Mouse (Mus musculus): ENCODE measurements around the gene AU021092. TPM values are rescaled to one million over a fixed set of nuclear protein-coding genes. Genes with fewer than 3 reads are reported as not detected.

The AU021092 gene
- polyA plus RNA-seq, 1 experiment = 42.5 TPM

DNA sequence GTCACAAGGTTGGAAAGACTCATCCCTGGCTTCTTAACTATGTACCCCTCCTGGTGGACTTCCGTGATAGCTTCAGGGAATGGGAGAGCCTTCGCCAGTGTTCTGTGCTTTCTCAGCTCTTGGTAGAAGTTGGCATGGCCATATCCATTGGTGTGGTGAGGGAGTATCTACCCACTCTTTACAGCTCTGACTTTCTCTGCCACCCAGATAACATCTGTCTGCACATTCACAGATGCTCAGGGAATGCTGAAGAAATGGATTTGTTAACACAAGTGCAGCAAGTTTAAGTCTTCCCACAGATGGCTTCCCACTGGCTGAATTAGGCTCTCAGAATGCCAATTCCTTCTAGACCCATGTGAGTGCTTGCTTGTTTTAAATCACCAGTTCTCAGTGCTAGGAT, 8.0 kb downstream of the AU021092 start:
- Histone ChIP-seq H3K36me3 (ENCODE audit: control insufficient read depth, insufficient read depth, low read length) (no peaks in the 10 kb centered on the region), H3K27me3 (replicated peaks; ENCODE audit: control insufficient read depth, insufficient read depth, low read length) (no peaks in the 10 kb centered on the region), H3K27ac (ENCODE audit: insufficient read depth, low read depth, low read length) (no peak overlapping the region), H3K4me1 (ENCODE audit: control insufficient read depth, insufficient read depth, low read length) (0 out of 2 replicates have a peak, but pooled peaks cover 2% of the 10 kb centered on the region), H3K4me3 (ENCODE audit: insufficient read depth, low read depth, low read length) (no peak overlapping the region)
- TF ChIP-seq CTCF (conservative IDR thresholded peaks at IDR 0.05; ENCODE audit: insufficient read depth, insufficient read length, low read depth, low read length) (no peak), POLR2A (IDR thresholded peaks at IDR 0.05; ENCODE audit: low read depth, low read length) (no peak)
- DNase-seq = no peak
- WGBS = 89% methylated on average over 2 of the region's 2 CpGs

DNA sequence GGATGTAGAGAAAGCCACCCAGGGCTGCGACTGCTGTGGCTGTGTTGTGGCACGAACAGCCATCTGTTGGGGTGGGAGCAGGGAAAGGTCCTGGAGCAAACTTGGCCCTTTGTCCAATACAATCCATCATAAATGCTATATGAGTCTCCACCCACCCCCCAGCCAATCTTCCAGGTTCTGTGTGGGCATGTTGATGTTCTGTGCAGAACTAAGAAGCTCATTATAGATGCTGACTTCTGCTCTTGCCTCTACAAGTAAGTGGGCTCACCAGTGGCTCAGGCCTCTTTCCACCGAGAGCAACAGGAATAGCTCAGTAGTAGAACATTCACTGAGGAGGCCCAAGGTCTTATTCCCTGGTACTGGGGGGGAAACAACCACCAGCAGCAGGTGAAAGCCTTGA, 9.9 kb downstream of the AU021092 start:
- no peaks in the 10 kb centered on the region for H3K4me1 ChIP-seq (ENCODE audit: control insufficient read depth, insufficient read depth, low read length)
- no peaks in the 10 kb centered on the region for H3K36me3 ChIP-seq (ENCODE audit: control insufficient read depth, insufficient read depth, low read length)
- WGBS = 86% methylated on average over 3 of the region's 3 CpGs
- no peak for DNase-seq
- H3K4me3 ChIP-seq (ENCODE audit: insufficient read depth, low read depth, low read length) = no peak overlapping the region
- TF ChIP-seq CTCF (conservative IDR thresholded peaks at IDR 0.05; ENCODE audit: insufficient read depth, insufficient read length, low read depth, low read length) (no peak), POLR2A (IDR thresholded peaks at IDR 0.05; ENCODE audit: low read depth, low read length) (no peak)
- no peak overlapping the region for H3K27ac ChIP-seq (ENCODE audit: insufficient read depth, low read depth, low read length)
- no peaks in the 10 kb centered on the region for H3K27me3 ChIP-seq (replicated peaks; ENCODE audit: control insufficient read depth, insufficient read depth, low read length)

DNA sequence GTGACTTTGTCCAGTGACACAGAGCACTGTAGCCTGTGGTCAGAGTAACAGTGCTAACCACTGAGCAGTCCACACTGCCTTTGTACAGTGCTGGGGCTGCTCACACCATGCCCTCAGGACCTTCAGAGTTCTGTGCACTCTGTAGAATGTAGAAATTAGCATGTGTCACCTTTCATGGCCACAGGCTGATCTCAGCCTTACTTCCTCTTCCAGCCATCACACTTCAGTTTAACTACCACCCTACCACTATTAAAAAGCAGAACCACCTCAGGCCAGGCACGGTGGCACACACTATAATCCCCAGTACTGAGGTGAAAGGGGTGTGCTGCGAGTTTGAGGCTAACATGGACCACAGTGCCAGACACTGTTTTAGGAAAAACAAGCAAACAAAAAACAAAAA, 11.7 kb downstream of the AU021092 start:
- Histone ChIP-seq H3K27me3 (replicated peaks; ENCODE audit: control insufficient read depth, insufficient read depth, low read length) (no peaks in the 10 kb centered on the region), H3K4me3 (ENCODE audit: insufficient read depth, low read depth, low read length) (no peak overlapping the region), H3K27ac (ENCODE audit: insufficient read depth, low read depth, low read length) (no peak overlapping the region), H3K4me1 (ENCODE audit: control insufficient read depth, insufficient read depth, low read length) (no peaks in the 10 kb centered on the region), H3K36me3 (ENCODE audit: control insufficient read depth, insufficient read depth, low read length) (no peaks in the 10 kb centered on the region)
- 66% methylated on average over 2 of the region's 2 CpGs for WGBS
- TF ChIP-seq POLR2A (IDR thresholded peaks at IDR 0.05; ENCODE audit: low read depth, low read length) (no peak), CTCF (conservative IDR thresholded peaks at IDR 0.05; ENCODE audit: insufficient read depth, insufficient read length, low read depth, low read length) (no peak)
- no peak for DNase-seq

DNA sequence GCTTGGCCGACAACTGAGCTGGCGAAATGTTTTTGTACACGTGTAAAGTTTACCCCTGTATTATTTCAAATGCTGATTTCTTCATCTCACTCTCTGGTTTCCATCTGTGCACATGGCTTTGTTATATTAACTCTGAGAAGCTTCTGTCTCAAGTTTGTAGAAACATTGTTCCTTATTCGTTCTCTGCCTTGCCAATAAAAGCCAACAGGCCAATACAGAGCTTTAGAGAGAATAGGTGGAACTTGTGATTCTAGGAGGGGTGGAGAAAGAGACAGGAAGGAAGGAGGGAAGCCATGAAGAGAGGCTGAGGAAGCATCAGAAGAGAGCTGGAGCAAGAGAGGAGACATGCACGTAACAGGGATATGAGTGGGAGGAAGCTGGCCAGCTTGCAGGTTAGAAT, 16.0 kb downstream of the AU021092 start:
- Histone ChIP-seq H3K36me3 (ENCODE audit: control insufficient read depth, insufficient read depth, low read length) (no peaks in the 10 kb centered on the region), H3K27ac (ENCODE audit: insufficient read depth, low read depth, low read length) (no peak overlapping the region), H3K27me3 (replicated peaks; ENCODE audit: control insufficient read depth, insufficient read depth, low read length) (no peaks in the 10 kb centered on the region), H3K4me1 (ENCODE audit: control insufficient read depth, insufficient read depth, low read length) (no peaks in the 10 kb centered on the region), H3K4me3 (ENCODE audit: insufficient read depth, low read depth, low read length) (no peak overlapping the region)
- TF ChIP-seq POLR2A (IDR thresholded peaks at IDR 0.05; ENCODE audit: low read depth, low read length) (no peak), CTCF (conservative IDR thresholded peaks at IDR 0.05; ENCODE audit: insufficient read depth, insufficient read length, low read depth, low read length) (no peak)
- DNase-seq = no peak
- WGBS = 74% methylated on average over 5 of the region's 5 CpGs

DNA sequence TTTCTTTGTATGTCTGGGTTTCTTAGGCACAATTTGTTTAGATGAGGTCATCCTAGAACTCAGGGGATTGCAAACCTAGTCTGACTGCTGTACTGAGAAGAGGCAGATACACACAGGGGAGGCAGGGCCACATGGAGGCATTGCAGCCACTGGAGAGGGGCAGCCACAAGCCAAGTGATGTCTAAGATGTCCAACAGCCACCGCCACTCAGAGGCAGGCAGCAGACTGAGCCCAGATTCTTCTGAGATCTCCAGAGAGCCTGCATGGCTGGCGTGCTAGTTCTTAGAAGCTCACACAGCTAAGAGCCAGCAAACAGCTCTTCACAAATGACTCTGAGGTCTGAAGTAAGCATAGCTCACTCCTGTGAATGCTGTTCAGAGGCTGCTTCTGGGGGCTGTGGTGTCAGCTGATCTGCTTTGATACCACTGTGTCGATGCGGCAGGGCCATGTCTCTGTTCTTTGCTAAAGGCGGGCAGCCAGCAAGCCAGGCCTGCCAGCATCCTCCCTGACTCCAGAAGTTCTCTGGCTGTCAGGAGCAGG, 16.6 kb downstream of the AU021092 start:
- 96% methylated on average over 5 of the region's 5 CpGs for WGBS
- H3K36me3 ChIP-seq (ENCODE audit: control insufficient read depth, insufficient read depth, low read length) = peaks cover under 1% of the 10 kb centered on the region; the same call in 1 of the 2 replicates
- no peaks in the 10 kb centered on the region for H3K4me1 ChIP-seq (ENCODE audit: control insufficient read depth, insufficient read depth, low read length)
- no peaks in the 10 kb centered on the region for H3K27me3 ChIP-seq (replicated peaks; ENCODE audit: control insufficient read depth, insufficient read depth, low read length)
- no peak for DNase-seq
- H3K4me3 ChIP-seq (ENCODE audit: insufficient read depth, low read depth, low read length) = no peak overlapping the region
- no peak overlapping the region for H3K27ac ChIP-seq (ENCODE audit: insufficient read depth, low read depth, low read length)
- TF ChIP-seq POLR2A (IDR thresholded peaks at IDR 0.05; ENCODE audit: low read depth, low read length) = no peak
- no peak for TF ChIP-seq CTCF (conservative IDR thresholded peaks at IDR 0.05; ENCODE audit: insufficient read depth, insufficient read length, low read depth, low read length)

DNA sequence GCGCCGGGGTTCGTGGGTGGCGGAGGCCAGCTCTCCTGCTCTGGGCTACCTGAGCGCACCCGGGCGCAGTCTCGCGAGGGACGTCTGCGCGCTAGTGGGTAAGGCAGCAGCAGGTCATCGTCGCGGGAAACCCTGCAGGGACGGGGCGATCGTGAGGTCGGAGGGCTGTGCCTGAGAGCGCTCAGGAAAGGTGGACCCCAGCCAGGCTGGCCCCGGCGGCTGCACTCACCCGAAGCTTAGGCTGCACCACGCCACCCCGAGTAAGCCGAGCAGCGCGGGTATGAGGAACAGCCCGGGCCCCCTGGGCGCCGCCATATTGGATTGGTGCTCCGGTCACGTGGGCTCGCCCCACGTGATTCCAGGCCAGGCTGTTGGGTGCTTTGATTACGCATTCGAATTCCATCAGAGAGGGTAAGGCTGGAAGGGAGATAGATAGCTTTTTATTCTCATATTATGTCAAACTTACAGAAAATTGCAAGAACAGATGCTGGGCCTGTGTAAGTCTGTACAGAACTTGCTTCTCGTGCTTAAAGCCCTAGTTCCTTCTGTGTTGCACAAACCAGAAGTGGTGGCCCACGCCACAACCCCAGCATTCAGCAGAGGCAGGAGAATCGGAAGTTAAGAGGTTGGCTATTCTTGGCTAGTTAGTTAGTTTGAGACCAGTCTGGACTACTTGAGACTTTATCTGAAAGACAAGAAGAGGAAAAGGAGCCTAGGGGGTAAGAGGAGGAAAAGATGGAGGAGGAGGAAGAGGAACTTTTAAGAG, 18.2 kb downstream of the AU021092 start, which contains the start of gene Nagpa:
TSS of gene Nagpa (minus strand) at position 345 of the 766 bp plus-strand sequence.
- H3K27me3 ChIP-seq (replicated peaks; ENCODE audit: control insufficient read depth, insufficient read depth, low read length) = no peaks in the 10 kb centered on the region
- TF ChIP-seq POLR2A (IDR thresholded peaks at IDR 0.05; ENCODE audit: low read depth, low read length) = peak; percentile 26
- no peak for TF ChIP-seq CTCF (conservative IDR thresholded peaks at IDR 0.05; ENCODE audit: insufficient read depth, insufficient read length, low read depth, low read length)
- H3K27ac ChIP-seq (ENCODE audit: insufficient read depth, low read depth, low read length) = peak within 1 kb of the TSS; percentile 12; the same call in 1 of the 2 replicates
- peak within 1 kb of the TSS; percentile 82 for H3K4me3 ChIP-seq (ENCODE audit: insufficient read depth, low read depth, low read length)
- DNase-seq = peak; percentile 90
- WGBS = 3% methylated on average over 40 of the region's 40 CpGs
- peaks cover 1% of the 10 kb centered on the region; the same call in 1 of the 2 replicates for H3K36me3 ChIP-seq (ENCODE audit: control insufficient read depth, insufficient read depth, low read length)
- no peaks in the 10 kb centered on the region for H3K4me1 ChIP-seq (ENCODE audit: control insufficient read depth, insufficient read depth, low read length)

DNA sequence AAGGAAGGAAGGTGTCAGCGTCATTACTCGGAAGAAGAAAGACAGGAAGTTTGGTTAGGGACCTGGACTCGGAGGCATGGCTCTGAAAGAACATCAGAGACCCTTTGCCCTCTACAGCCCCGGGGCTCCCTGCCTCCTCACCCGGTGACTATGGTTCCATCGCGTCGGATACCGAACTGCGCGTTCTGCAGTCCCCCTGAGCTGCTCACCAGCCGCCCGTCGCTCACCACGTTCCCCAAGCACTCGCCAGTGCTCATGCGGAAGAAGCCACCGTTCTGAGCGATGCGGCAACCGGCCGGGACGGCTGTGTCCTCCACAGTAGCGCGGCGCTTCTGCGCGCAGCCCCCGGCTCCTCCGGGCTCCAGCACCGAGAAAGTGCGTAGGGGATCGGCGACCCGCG, 18.9 kb downstream of the AU021092 start:
- TF ChIP-seq CTCF (conservative IDR thresholded peaks at IDR 0.05; ENCODE audit: insufficient read depth, insufficient read length, low read depth, low read length) (no peak), POLR2A (IDR thresholded peaks at IDR 0.05; ENCODE audit: low read depth, low read length) (no peak)
- Histone ChIP-seq H3K4me1 (ENCODE audit: control insufficient read depth, insufficient read depth, low read length) (no peaks in the 10 kb centered on the region), H3K36me3 (ENCODE audit: control insufficient read depth, insufficient read depth, low read length) (peaks cover 1% of the 10 kb centered on the region; the same call in 1 of the 2 replicates), H3K27ac (ENCODE audit: insufficient read depth, low read depth, low read length) (no peak overlapping the region), H3K4me3 (ENCODE audit: insufficient read depth, low read depth, low read length) (peak overlapping the region; percentile 82), H3K27me3 (replicated peaks; ENCODE audit: control insufficient read depth, insufficient read depth, low read length) (no peaks in the 10 kb centered on the region)
- WGBS = under 1% methylated on average over 36 of the region's 36 CpGs
- DNase-seq = peak; percentile 27

Data from kidney, adult 2 months (tissue).